Mouse (Mus musculus) ES-E14 (cell line): Measurements from ENCODE around the gene Hsd3b6.
"Not testable (repeated sequence)": the region's sequence is repeated elsewhere in the genome, so short reads cannot be mapped to it uniquely, and the experiment has no call there.

Source experiments
- MAFK ChIP-seq: IDR thresholded peaks from 2 replicates; pipeline ENCODE4 v1.6.1; 2014; ENCODE audit warnings: mild to moderate bottlenecking, low read depth, low read length, inconsistent platforms; ENCODE audit not compliant: insufficient read depth
- ZC3H11A ChIP-seq: IDR thresholded peaks from 2 replicates; pipeline ENCODE4 v1.6.1; 2012; ENCODE audit warnings: low read depth, mild to moderate bottlenecking, inconsistent platforms, low read length, borderline replicate concordance

GRCm38 (mm10) chr3:98812653-98813052, 1.6 kb downstream of the Hsd3b6 start:
- TF ChIP-seq MAFK, ZC3H11A: not testable (repeated sequence)
